Mouse (Mus musculus): ENCODE results near the gene Smarcb1.
A peak's percentile ranks its signal among the peaks of the same experiment; 100 is the strongest.

Gene Smarcb1

DNA sequence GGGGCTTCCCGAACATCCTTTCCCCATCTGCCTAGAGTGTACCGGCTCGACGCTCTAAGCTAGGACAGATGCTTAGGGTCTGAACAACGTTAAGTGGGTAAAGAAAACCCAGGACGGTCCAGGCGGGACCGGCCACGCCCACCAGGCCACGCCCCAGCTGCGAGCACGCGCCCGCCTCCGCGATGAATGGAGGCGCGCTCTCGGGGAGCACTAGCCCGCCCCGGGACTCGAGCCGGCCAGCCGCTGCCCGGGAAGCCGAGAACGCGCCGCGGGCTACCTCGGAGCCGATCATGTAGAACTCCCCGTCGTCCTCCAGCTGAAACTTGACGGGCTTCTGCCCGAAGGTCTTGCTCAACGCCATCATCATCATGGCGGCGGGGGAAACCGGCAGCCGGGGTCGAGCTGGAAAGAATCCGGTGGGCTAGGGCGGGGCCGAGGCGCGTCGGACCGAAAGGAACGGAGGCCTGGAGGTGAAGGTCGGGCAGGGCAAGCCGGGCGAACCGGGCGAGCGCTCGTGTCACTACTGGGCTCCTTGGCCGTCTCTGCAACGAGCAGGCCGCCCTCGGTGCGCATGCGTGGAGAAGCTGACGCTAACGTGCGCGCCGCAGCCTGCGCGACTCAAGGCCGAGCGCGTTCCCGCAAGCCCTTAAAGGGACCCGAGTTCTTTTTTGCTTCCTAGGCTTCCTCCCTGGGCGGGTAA is at the start of gene Smarcb1:
Gene Smarcb1 (minus strand): TSS at position 592 of the 700 bp plus-strand sequence.
- peak; percentile 88 to 93 for DNase-seq (ENCODE audit: low read depth in 2 of 2, low spot score in 2 of 2)

DNA sequence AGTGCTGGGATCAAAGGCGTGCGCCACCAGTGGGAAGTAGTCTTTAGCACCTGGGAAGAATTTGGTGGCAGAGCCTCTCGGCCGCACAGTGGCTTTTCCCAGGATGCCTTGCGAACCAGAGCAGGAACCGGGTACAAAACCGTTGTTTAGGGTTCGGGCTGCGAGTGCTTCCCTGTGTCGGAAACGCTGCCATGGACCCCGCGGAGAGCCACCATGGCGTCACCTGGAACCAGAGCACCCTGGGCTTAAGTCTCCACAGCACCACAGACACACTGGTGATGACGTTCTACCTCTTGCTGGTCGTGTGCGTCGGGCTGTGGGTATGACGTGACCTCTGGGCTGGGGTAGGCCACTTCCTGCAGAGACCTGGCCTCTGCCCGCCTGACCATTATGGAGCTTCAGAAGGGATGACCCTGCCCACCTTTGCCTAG is 33.0 kb upstream of the Smarcb1 start, which contains the start of gene Gm5134:
Gene Gm5134 (plus strand): TSS at position 134 of the 431 bp plus-strand sequence.
- DNase-seq (ENCODE audit: low read depth in 2 of 2, low spot score in 2 of 2): no peak

GRCm38 (mm10) chr10:75951424-75952050 is 30.1 kb upstream of the Smarcb1 start:
- peak; percentile 44 to 57 for DNase-seq (ENCODE audit: low read depth in 2 of 2, low spot score in 2 of 2)

GRCm38 (mm10) chr10:75950791-75951210 is 29.4 kb upstream of the Smarcb1 start:
- DNase-seq (ENCODE audit: low read depth in 2 of 2, low spot score in 2 of 2): no peak

- no peak for DNase-seq (ENCODE audit: low read depth in 2 of 2, low spot score in 2 of 2)
Observed at GRCm38 (mm10) chr10:75949053-75950045, 27.9 kb upstream of the Smarcb1 start.

DNA sequence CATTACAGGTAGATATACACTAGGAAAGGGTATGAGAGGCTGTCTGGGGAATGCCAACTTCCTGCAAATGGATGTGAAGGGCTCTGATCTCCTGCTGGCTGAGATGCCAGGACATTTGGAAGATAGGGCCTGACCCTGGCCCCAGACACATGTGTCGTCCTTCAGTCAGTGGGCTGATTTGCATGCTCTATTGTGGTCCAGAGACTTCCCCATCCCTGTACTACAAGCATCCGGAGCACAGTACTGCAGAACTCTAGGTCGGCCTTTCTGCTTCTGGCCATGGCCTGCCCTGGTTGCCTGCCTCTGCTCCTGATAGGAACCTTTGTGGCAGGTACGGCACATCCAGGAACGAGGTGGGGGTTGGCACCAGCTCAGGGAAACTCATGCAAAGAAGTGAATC is 26.7 kb upstream of the Smarcb1 start:
- no peak for DNase-seq (ENCODE audit: low read depth in 2 of 2, low spot score in 2 of 2)

DNA sequence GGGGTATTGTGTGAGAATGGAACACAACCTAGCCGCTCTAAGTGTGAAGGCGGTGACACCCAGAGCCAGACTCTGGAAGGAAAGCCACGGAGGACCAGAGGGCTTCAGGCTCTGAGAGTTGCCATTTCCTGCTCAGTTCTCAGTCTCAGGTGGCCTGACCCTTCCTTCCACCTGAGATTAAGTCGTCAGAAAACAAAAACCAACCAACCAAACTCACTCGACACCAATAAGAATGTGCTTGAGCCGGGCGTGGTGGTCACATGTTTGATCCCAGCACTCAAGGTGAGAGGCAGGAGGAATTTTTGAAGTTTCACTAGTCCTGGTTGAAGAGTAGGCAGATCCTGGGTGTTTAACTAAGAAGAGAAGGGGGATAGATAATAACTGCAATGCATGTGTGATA is 24.5 kb upstream of the Smarcb1 start:
- DNase-seq (ENCODE audit: low read depth in 2 of 2, low spot score in 2 of 2): no peak

DNA sequence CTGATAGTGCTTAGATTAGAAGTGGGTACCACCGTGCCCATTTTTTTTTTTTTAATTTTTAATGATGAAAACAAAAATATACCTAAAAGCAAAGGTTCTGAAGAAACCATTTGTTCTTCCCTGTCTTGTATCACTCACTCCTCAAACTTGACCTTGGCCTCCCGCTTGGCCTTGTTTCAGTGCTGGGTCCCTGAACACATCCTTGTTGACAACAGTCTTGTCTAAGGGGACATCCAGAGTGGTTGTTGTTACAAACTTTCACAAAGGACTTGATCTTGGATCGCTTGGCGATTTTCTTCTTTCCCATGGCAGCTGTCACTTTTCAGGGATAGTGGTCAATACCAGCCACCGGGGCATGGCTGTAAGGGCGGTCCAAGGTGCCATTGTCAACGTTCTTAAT is 23.8 kb upstream of the Smarcb1 start:
- DNase-seq (ENCODE audit: low read depth in 2 of 2, low spot score in 2 of 2): no peak

GRCm38 (mm10) chr10:75944066-75944772 is 22.8 kb upstream of the Smarcb1 start:
- DNase-seq (ENCODE audit: low read depth in 2 of 2, low spot score in 2 of 2): no peak

GRCm38 (mm10) chr10:75942736-75943477 is 21.5 kb upstream of the Smarcb1 start, which contains the start of gene Vpreb3:
Gene Vpreb3, plus strand, starts transcription at chr10:75943057.
- DNase-seq (ENCODE audit: low read depth in 2 of 2, low spot score in 2 of 2): no peak

GRCm38 (mm10) chr10:75941042-75941824 is 19.8 kb upstream of the Smarcb1 start:
- no peak for DNase-seq (ENCODE audit: low read depth in 2 of 2, low spot score in 2 of 2)

DNA sequence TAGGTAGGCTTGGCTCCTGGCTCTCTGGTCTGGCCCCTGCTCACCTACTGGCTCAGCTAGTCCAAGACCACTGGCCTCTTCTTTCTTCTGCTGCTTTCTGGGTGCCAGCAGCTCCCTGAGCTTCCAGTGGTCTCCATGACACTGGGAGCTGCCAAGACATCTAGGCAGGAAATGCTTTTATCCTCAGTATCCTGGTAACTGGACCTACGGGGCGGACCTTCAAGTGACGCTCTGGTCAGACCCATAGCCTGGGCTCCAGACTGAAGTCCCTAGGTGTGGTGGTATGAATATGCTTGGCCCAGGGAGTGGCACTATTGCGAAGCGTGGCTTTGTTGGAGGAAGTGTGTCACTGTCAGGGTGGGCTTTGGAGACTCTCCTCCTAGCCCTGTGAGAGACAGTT is 19.1 kb upstream of the Smarcb1 start, which contains the start of gene Gm867:
Gene Gm867 (minus strand): TSS at position 153 of the 400 bp plus-strand sequence.
- DNase-seq (ENCODE audit: low read depth in 2 of 2, low spot score in 2 of 2): no peak

DNA sequence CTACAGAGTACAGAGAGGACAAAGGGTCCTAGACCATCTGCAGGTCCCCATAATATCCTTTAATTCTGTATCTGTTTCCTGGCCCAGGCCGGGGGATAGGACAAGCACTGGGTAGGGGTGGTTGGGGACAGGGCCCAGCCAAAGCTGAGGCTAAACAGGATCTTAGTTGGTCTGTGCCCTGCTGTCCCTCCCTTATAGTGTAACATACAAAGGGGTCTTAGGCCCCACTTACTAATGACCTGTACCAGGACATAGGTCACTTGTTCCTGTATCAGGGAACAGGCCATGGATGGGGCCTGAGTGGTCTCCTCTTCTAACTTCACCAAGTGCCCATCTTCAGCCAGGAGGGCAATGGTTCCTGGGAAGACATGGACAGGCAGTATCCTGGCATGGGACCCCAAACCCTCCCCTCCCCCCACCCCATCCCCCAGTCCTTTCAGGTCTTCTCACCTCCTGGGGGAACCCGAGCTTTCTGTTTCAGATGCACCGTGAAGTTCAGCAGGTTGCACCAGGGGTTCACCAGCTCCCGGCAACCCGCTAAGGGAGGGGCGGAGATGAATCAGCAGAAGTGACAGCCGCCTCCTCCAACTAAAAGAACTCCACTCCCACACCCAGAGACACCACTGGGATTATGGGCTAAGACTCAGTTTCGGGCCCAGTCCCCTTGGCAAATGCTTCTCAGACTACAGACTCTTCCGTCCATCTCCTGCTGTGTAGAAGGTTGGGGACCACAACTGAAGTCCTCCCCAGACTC is 18.2 kb upstream of the Smarcb1 start:
- no peak for DNase-seq (ENCODE audit: low read depth in 2 of 2, low spot score in 2 of 2)

GRCm38 (mm10) chr10:75937851-75938643 is 16.6 kb upstream of the Smarcb1 start:
- DNase-seq (ENCODE audit: low read depth in 2 of 2, low spot score in 2 of 2): no peak

DNA sequence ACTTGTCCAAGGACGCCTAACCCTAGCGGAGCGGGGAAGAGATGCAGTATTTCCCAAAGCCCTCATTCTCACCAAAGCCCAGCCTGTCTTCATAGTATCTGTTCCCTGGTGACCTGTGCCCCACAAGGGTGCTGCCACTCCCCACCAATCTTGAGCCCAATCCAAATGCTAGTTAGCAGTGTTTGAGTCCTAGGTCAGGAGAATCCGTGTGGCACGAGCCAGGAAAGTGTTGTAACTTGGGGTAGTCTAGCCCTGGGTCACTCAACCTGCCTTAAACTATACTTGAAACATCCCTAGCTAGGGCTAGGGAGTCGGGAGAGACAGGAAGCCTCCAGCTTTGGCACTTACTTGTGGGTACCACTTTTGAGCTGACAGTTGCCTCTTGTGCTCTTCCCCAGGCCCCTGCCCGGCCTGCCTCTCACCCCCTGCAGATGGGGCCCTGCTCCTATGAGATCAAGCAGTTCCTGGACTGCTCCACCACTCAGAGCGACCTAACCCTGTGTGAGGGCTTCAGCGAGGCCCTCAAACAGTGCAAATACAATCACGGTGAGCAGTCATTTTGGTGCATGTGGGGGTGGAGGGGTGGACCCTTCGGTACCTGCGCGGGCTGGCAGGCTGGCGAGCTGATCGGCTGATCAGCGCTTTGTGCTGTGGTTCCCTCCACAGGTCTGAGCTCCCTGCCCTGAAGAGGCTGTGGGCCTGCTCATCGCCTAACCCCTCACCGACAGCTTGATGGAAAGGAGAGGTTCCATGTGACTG is 15.7 kb upstream of the Smarcb1 start:
- DNase-seq (ENCODE audit: low read depth in 2 of 2, low spot score in 2 of 2): no peak

DNA sequence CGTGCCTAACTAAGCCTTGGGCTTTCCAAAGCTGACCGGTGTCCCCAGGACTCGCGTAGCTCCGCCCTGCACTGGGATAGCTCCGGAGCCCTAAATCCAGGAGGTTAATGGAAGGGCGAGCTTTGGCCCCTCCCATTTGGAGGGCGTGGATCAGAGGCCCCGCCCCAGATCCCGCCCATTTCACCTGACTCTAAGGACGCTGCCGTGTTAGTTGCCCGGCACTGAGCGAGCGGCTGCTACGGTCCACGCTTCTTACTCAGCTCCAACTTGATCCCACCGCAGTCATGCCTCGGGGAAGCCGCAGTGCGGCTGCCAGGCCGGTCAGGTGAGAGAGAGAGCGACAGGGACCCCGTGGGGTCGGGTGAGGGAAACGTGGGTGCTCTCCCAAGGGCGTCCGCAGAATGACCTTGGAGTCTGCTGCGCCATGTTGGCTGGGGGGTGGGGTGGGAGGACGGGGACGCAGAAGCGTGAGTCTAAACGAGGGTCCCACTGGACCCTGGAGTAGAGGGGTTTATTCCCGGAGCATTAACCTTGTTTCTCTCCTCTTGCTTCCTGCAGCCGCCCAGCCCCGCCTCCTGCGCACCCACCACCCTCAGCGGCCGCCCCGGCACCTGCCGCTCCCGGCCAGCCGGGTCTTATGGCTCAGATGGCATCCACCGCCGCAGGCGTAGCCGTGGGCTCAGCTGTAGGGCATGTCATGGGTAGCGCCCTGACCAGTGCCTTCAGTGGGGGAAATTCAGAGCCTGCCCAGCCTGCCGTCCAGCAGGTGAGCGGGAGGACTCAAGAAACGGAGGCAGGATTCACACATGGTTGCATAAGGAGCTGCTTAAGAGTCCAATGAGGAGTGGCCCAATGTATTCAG is 14.5 kb upstream of the Smarcb1 start, which contains the start of gene Mmp11:
Gene Mmp11 (minus strand): TSS at position 817 of the 862 bp plus-strand sequence.
- DNase-seq (ENCODE audit: low read depth in 2 of 2, low spot score in 2 of 2): peak; percentile 35 to 64
